Mouse (Mus musculus) stomach, embryonic 14.5 days (tissue): ENCODE results near the gene Trp53tg5. TPM values are rescaled to one million over a fixed set of nuclear protein-coding genes. Genes with fewer than 3 reads are reported as not detected.
A peak's percentile ranks its signal among the peaks of the same experiment; 100 is the strongest.

Experiments used
- ATAC-seq: fragments of 200-750 bp; cut with Nextera tagmentation; 2 replicates; pipeline ENCODE4 v1.8.0; 2017; ENCODE audit warnings: low read depth, moderate TSS enrichment; ENCODE audit not compliant: insufficient number of reproducible peaks, insufficient read depth, low FRiP score
- H3K27ac ChIP-seq: fragments of 300-500 bp; sonication (generic); 2 replicates; pipeline ENCODE4 v1.5.1; 2014; ENCODE audit warnings: mild to moderate bottlenecking, low read length, moderate library complexity, mixed read lengths
- H3K27me3 ChIP-seq: fragments of 300-500 bp; sonication (generic); 2 replicates; pipeline ENCODE4 v1.6.1; 2014; ENCODE audit warnings: low read length, control low read depth, mixed read lengths; ENCODE audit not compliant: control insufficient read depth, insufficient read depth
- H3K36me3 ChIP-seq: fragments of 300-500 bp; sonication (generic); 2 replicates; pipeline ENCODE4 v1.6.1; 2014; ENCODE audit warnings: mild to moderate bottlenecking, control low read depth, low read length, moderate library complexity, mixed read lengths; ENCODE audit not compliant: control insufficient read depth, insufficient read depth
- H3K4me1 ChIP-seq: fragments of 300-500 bp; sonication (generic); 2 replicates; pipeline ENCODE4 v1.6.1; 2014; ENCODE audit warnings: low read length, control low read depth, mixed read lengths; ENCODE audit not compliant: control insufficient read depth, insufficient read depth
- H3K4me2 ChIP-seq: fragments of 300-500 bp; sonication (generic); replicated peaks from 2 replicates; pipeline ENCODE4 v1.6.1; 2014; ENCODE audit warnings: low read depth, low read length, control low read depth
- H3K4me3 ChIP-seq: fragments of 300-500 bp; sonication (generic); 2 replicates; pipeline ENCODE4 v1.5.1; 2014; ENCODE audit warnings: low read depth, low read length, control low read depth
- H3K9ac ChIP-seq: fragments of 300-500 bp; sonication (generic); replicated peaks from 2 replicates; pipeline ENCODE4 v1.6.1; 2014; ENCODE audit warnings: low read depth, mild to moderate bottlenecking, control low read depth, low read length, moderate library complexity, mixed read lengths
- H3K9me3 ChIP-seq: fragments of 300-500 bp; sonication (generic); 2 replicates; pipeline ENCODE4 v1.6.1; 2016; ENCODE audit warnings: low read depth, low read length, control low read depth; ENCODE audit not compliant: control insufficient read depth
- WGBS: fragments of 180-500 bp; shearing (Covaris S2); extraction: QIAGEN DNeasy Blood & Tissue Kit; methylation state at CpG from one replicate; pipeline ENCODE4 v1.1.7; 2014; 5-methylcytosine and 5-hydroxymethylcytosine counted together
- polyA plus RNA-seq: library from polyadenylated mRNA; unstranded; fragments of >200 nt; fragmentation: Nextera tagmentation; extraction: Ambion mirVana; gene quantifications from 2 replicates; pipeline ENCODE4 v1.2.1, GENCODE M21; 2014

Trp53tg5 gene
- polyA plus RNA-seq, 1 experiment from 2014 or later, result not detected

DNA sequence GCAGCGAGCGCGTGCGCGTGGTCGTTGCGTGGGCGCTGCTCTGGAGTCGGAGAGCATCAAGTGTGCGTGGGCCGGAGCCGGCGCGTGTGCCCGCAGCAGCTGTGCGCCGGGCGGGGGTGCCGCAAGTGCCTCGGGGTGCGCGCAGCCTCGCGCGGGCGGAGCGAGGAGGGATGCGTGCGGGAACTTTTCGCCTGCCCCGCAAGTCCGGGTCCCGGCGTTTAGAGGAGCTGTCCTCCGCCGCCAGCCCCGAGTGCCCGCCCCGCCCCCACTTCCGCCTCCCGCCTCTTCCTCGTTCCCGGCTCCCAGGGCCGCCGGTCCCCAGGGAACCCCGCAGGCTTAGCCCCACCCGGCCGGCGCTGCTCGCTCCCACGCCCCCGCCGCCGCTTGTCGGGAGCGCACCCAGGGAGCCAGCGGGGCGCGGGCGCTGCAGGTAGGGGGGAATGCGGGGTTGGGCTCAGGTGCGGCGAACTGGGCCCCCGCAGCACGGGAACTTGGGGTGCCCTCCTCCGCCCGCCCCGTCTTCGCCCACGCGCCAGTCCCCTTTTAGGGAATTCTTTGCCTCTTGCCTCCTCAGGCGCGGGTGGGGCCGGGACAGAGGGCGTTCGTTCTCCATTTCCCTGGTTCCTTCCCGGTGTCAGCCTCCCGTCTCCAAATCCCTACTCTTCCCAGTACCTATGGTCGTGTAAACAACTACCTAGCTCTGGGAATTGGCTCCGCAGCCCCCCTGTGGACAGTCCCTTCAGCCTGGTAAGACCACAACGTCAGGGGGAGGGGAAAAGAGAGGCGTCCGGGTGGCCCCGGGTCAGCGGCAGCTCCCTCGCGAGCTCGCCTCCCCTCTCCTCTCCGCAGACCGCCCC lies 13.0 kb upstream of the Trp53tg5 start:
- under 1% methylated on average over 90 of the region's 90 CpGs for WGBS
- Histone ChIP-seq H3K4me3 (peak overlapping the region; percentile 55), H3K27ac (no peak overlapping the region), H3K36me3 (no peaks in the 10 kb centered on the region; the same call in 1 of the 2 replicates), H3K9ac (peak overlapping the region; percentile 37), H3K4me1 (peaks cover 12% of the 10 kb centered on the region; the same call in 1 of the 2 replicates), H3K27me3 (no peaks in the 10 kb centered on the region), H3K4me2 (peak overlapping the region; percentile 94), H3K9me3 (no peaks in the 10 kb centered on the region)
- ATAC-seq, result peak; percentile 63

DNA sequence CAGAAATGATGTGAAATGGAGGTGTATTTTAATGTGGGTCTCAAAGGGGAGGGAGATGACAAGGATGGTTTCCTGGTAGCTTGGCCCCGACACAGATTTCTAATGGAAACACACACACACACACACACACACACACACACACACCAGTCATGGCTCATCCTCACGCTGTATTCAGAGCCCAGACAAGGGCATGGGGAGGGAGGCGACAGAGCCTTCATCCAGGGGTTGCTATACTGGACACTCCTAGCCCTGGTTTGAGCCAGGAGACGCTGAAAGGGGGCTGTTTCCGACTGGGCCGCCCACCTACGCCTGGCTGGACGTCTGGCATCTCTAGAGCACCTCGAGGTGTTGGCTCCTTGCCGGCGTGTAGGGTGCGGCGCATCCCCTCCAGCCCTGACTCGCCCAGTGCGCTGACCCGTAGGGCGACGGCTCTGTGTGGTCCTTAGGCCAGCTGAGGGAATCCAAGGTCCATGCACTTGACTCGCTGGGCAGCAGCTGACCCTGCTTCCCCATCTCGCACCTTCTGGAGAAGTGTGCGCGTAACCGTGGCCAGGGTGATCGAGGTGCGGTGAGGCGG lies 12.2 kb upstream of the Trp53tg5 start, which contains the start of gene Dbndd2:
TSS of gene Dbndd2 (plus strand) at position 426 of the 577 bp plus-strand sequence.
- no peaks in the 10 kb centered on the region; the same call in 1 of the 2 replicates for H3K36me3 ChIP-seq
- peak within 1 kb of the TSS; percentile 94 for H3K4me2 ChIP-seq
- H3K9ac ChIP-seq, result peak within 1 kb of the TSS; percentile 37
- H3K4me3 ChIP-seq, result peak within 1 kb of the TSS; percentile 55
- WGBS, result 4% methylated on average over 26 of the region's 26 CpGs
- H3K27me3 ChIP-seq, result no peaks in the 10 kb centered on the region
- no peaks in the 10 kb centered on the region for H3K9me3 ChIP-seq
- no peak within 1 kb of the TSS for H3K27ac ChIP-seq
- H3K4me1 ChIP-seq, result peaks cover 12% of the 10 kb centered on the region; the same call in 1 of the 2 replicates
- peak; percentile 57; the same call in 1 of the 2 replicates for ATAC-seq

DNA sequence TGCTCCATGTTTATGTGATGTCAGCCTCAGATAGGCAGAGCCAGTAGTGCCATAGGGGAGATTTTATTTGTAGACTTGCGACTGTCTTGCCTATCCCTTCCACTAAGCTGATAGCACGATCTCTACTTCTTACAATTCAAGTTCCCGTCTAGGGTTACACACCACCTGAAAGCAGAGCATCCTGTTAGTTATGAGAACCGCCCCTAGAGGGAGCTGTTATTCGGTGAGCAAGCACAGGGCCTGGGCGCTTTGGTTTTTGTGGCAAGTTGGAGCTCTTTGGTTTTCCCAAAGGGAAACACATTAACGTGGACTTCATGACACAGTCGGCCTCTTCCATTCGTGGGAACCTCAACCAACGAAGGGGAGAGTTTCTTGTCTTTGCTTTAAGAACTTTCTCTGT lies 3.3 kb downstream of the Trp53tg5 start:
- Histone ChIP-seq H3K9me3 (no peaks in the 10 kb centered on the region), H3K27me3 (no peaks in the 10 kb centered on the region), H3K4me2 (no peak overlapping the region), H3K4me1 (no peaks in the 10 kb centered on the region), H3K36me3 (peaks cover 3% of the 10 kb centered on the region), H3K27ac (no peak overlapping the region), H3K9ac (no peak overlapping the region), H3K4me3 (no peak overlapping the region)
- no peak for ATAC-seq
- WGBS, result 32% methylated on average over 10 of the region's 10 CpGs

DNA sequence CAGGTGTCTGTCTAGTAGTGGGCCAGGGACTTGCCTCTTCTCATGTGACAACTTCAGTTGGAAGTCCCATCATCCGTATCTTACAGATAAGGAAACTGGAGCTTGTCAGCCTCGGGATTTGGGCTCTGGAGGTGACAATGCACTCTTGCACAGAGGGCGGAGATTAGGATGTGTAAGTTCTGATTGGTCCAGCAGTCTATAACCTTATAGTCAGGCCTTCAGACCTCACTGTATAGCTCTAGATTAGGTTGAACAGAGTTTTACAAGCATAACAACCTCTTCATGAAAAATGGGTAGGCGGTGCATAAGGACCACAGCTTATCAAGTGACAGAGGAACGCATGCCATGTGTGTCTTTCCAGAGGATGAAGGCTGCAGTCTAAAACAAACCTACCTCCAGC lies 6.7 kb downstream of the Trp53tg5 start:
- ATAC-seq, result no peak
- H3K9me3 ChIP-seq, result no peaks in the 10 kb centered on the region
- no peak overlapping the region for H3K27ac ChIP-seq
- H3K9ac ChIP-seq, result no peak overlapping the region
- peaks cover 5% of the 10 kb centered on the region for H3K4me1 ChIP-seq
- H3K27me3 ChIP-seq, result no peaks in the 10 kb centered on the region
- H3K4me3 ChIP-seq, result no peak overlapping the region
- peaks cover 20% of the 10 kb centered on the region; the same call in 1 of the 2 replicates for H3K36me3 ChIP-seq
- H3K4me2 ChIP-seq, result no peak overlapping the region
- WGBS, result 72% methylated on average over 5 of the region's 5 CpGs

DNA sequence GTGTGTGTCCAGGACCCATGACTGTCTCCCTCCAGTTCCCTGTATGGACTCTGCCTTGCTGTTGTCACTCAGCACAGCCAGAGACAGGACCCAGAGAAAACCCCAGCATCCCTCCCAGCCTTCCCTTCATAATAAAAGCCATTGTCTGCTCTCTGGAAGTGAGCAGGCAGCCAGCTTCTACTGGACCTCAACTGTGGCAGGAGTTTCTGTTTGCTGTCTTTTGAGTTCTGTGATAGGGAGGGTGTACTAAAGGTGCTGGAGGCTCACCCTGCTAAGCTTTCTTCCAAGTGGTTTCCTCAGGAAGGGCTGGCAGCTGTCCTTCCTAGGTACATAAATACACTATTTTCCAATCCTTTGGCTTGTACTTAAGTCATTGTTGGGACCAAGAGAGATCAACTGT lies 8.4 kb downstream of the Trp53tg5 start:
- no peak for ATAC-seq
- H3K27ac ChIP-seq, result no peak overlapping the region
- peaks cover 8% of the 10 kb centered on the region for H3K4me1 ChIP-seq
- no peaks in the 10 kb centered on the region for H3K9me3 ChIP-seq
- peaks cover 20% of the 10 kb centered on the region; the same call in 1 of the 2 replicates for H3K36me3 ChIP-seq
- no peaks in the 10 kb centered on the region for H3K27me3 ChIP-seq
- H3K9ac ChIP-seq, result no peak overlapping the region
- no peak overlapping the region for H3K4me2 ChIP-seq
- H3K4me3 ChIP-seq, result no peak overlapping the region

DNA sequence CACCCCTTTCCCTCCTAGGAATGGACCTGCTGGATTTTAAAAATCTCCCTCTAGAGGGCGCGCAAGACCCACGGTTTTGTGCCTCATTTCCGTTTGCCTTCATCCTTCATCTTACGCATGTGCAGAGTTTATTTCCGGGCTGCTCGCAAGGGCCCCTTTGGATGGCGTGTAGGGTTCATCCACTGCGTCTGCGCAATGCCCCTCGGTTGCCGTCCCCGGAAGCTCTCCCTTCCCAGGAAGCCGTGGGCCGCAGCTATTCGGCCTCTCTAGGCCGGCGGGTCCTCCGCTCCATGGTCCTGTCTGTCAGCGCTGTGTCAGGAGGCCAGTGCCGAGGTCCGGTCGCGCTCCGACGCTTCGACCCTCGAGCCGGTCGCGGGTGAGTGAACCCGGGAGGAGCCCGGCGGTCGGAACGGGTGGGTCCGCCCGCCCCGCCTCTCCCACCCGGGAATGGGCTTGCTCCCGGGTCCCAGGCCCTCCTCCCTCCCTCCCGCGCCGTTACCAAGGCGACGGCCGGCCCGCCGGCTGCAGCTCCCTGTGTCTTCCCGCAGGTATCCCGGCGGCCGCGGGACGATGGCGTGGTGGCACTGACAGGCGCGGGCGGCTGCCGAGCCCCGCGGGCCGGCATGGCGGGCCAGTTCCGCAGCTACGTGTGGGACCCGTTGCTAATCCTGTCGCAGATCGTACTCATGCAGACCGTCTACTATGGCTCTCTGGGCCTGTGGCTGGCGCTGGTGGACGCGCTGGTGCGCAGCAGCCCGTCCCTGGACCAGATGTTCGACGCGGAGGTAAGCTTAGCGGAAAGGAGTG lies 12.6 kb downstream of the Trp53tg5 start, which contains the start of gene Gm20458:
TSS of gene Gm20458 (plus strand) at position 223 of the 807 bp plus-strand sequence.
- peak within 1 kb of the TSS; percentile 62 for H3K4me2 ChIP-seq
- H3K9ac ChIP-seq, result peak within 1 kb of the TSS; percentile 72
- peak within 1 kb of the TSS; percentile 95 for H3K4me3 ChIP-seq
- peaks cover 18% of the 10 kb centered on the region for H3K4me1 ChIP-seq
- no peak within 1 kb of the TSS; the same call in 1 of the 2 replicates for H3K27ac ChIP-seq
- peaks cover 17% of the 10 kb centered on the region; the same call in 1 of the 2 replicates for H3K36me3 ChIP-seq
- H3K9me3 ChIP-seq, result no peaks in the 10 kb centered on the region
- no peaks in the 10 kb centered on the region for H3K27me3 ChIP-seq
- peak; percentile 95 for ATAC-seq
- WGBS, result under 1% methylated on average over 77 of the region's 79 CpGs

DNA sequence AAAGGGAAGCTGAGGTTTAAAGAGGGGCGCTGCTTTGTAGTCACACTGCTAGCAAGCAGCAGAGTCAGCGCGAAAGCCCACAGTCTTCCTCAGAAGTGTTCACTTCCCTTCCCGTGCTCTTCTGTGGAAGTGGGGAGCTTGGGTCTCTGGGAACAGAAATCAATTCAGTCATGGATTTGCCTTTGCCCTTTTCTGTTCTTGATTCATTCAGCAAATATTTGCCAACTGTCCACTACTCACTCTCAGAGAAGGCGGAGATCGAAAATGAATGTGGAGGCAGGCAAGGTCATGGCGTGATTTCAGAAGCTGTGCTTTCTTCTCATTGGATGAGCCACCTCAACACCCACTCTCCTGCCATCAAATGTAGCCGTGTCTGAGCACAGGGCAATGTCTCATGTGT lies 15.0 kb downstream of the Trp53tg5 start:
- Histone ChIP-seq H3K36me3 (peaks cover 6% of the 10 kb centered on the region; the same call in 1 of the 2 replicates), H3K4me3 (no peak overlapping the region), H3K4me2 (no peak overlapping the region), H3K4me1 (peaks cover 29% of the 10 kb centered on the region), H3K27ac (peak overlapping the region; percentile 56; the same call in 1 of the 2 replicates), H3K27me3 (no peaks in the 10 kb centered on the region), H3K9me3 (no peaks in the 10 kb centered on the region), H3K9ac (no peak overlapping the region)
- 75% methylated on average over 8 of the region's 8 CpGs for WGBS
- ATAC-seq, result no peak

DNA sequence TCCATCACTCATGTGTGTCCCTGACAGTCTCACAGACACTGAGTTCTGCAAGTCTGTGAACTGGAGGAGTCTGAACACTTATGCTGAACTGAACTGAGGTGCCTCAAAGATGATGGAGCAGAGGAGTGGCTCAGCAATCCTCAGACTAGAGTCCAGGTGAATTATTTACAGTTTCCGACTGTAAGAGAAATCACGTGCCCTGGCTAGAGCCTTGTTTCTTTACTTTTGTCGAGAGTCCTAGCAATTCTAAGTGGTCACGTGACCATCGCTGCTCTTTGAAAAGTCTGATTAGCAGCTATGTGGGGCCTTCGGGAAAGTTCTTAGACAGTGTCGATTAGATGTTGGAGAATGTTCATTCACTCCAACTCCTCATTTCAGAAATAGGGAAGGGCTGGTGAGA lies 15.6 kb downstream of the Trp53tg5 start:
- peak; percentile 25; the same call in 1 of the 2 replicates for ATAC-seq
- Histone ChIP-seq H3K36me3 (peaks cover under 1% of the 10 kb centered on the region; the same call in 1 of the 2 replicates), H3K9me3 (no peaks in the 10 kb centered on the region), H3K4me3 (no peak overlapping the region), H3K4me2 (no peak overlapping the region), H3K9ac (no peak overlapping the region), H3K27ac (peak overlapping the region; percentile 56; the same call in 1 of the 2 replicates), H3K4me1 (peaks cover 29% of the 10 kb centered on the region), H3K27me3 (no peaks in the 10 kb centered on the region)
- WGBS, result 31% methylated on average over 7 of the region's 7 CpGs
